Mouse (Mus musculus) megakaryocyte, embryonic 14.5 days (primary cell): ENCODE measurements around the gene Rhobtb3.

ENCODE experiments used
- FLI1 ChIP-seq: IDR thresholded peaks from 2 replicates; pipeline ENCODE4 v1.6.1; 2012; ENCODE audit warnings: low read length, inconsistent platforms, mixed read lengths
- GATA1 ChIP-seq: IDR thresholded peaks from 3 replicates; pipeline ENCODE4 v1.6.1; 2012; ENCODE audit warnings: mixed read lengths, low read length, inconsistent platforms, borderline replicate concordance

- no peak for TF ChIP-seq GATA1
- no peak for TF ChIP-seq FLI1
These were observed 50.8 kb downstream of the Rhobtb3 start for GRCm38 (mm10) chr13:75892876-75893275.
